Mouse (Mus musculus): Measurements from ENCODE around the gene Htra3.

Htra3 gene

GRCm38 (mm10) chr5:35611170-35611569 is 68.4 kb downstream of the Htra3 start:
- DNase-seq (ENCODE audit: low spot score), result no peak

- no peak for DNase-seq (ENCODE audit: low spot score)
Observed at GRCm38 (mm10) chr5:35610381-35610780, 69.2 kb downstream of the Htra3 start.

DNA sequence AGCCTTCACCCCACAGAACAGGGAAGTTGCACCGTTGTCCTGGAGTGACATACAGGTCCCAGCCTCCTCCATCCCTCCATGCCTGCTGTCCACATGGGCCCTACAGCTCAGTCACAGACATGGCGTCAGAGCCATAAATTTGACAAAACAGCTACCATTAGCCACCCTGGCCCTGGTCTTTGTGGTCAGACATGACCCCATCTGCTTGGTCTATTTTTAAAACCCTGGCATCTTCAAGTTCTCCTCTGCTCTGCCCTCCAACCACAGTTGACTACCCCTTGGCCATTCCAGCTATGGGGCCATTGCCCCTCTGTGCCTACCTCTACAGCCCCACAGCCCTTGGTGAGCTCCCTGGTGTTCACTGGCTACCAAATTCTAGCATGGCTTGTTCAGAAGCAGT is 69.6 kb downstream of the Htra3 start:
- no peak for DNase-seq (ENCODE audit: low spot score)

DNA sequence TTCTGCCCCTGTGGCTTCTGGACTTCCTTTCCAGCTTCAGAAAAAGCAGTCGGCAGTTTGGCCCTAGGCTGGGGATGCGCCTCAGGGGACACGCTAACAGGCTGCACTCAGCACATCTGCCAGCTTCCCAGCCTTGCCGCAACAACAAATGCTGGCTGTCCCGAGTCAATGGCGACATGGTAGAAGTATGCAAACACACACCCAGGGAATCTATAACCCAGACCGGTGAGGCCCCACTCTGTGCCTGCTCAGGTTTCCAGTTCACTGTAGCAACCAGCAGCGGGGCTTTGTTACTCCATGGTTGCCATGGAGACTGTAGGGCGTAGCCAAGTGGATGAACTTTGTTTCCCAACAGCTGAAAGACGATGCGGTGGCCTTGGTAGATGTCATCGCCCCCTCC is 70.2 kb downstream of the Htra3 start:
- no peak for DNase-seq (ENCODE audit: low spot score)

- DNase-seq (ENCODE audit: low spot score), result no peak
Observed at GRCm38 (mm10) chr5:35608559-35608958, 71.0 kb downstream of the Htra3 start.

GRCm38 (mm10) chr5:35607784-35608183 is 71.8 kb downstream of the Htra3 start:
- no peak for DNase-seq (ENCODE audit: low spot score)

DNA sequence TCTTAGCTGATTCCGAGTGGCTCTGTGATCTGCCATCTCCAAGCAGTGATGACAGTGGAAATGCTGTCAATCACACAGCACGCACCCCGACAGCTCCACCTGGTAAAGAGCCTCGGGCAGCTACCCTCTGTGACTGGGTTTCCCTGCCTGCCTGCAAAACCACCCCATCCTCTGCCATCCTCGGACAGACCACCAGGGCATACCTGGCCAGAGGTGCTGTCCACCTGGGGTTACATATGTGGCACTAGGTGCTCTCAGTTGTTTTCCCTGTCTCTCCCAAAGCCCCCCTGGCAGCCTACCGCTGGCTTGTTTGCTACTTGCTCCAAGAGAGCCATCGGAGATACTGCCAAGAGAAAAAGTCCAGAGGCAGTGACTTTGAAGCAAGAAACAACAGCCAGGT is 72.8 kb downstream of the Htra3 start:
- DNase-seq (ENCODE audit: low spot score), result no peak

DNA sequence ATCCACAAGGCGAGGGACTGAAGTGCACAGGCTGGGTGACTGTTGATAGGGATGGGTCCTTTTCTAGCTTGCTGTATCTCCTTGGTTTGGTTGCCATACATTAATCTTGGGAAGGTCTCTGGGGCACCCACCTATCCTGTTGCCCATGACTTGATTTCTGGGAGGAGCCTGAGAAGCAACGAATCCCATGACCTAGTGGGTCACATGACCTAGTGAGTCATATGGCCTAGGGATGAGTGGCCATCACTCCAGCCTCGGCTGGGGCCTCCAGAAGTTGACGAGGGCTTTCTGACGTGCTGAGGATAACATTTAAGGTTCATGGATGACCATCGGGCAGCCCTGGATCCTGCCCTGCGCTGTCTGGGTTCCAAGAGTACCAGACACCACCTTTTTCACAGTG is 74.2 kb downstream of the Htra3 start:
- no peak for DNase-seq (ENCODE audit: low spot score)

Measured in left cerebral cortex, adult 11 months (tissue).